Mouse (Mus musculus): ENCODE measurements around the gene Pde4c.

GRCm38 (mm10) chr8:70709794-70710193, 13.7 kb upstream of the Pde4c start:
- TF ChIP-seq CTCF (IDR thresholded peaks at IDR 0.05; ENCODE audit: low read depth) (no peak), EP300 (IDR thresholded peaks at IDR 0.05; ENCODE audit: low read depth) (no peak)

Measured in liver, embryonic 14.5 days (tissue).